Mouse (Mus musculus): ENCODE data around the gene 1600014C10Rik. TPM values are rescaled to one million over a fixed set of nuclear protein-coding genes. Genes with fewer than 3 reads are reported as not detected.

1600014C10Rik gene
- total RNA-seq, 4 experiments from 2014 or later, result 23.0 to 27.9 (median 25.2) TPM

Other genes with a start within 250 kb of the 1600014C10Rik start
- gene Uri1, start 159.7 kb upstream of the 1600014C10Rik start, total RNA-seq (2022), result 10 to 100 TPM; 38.0 to 56.0 (median 47.4) TPM
- gene Ccne1, start 75.7 kb upstream of the 1600014C10Rik start, total RNA-seq (2022), result 10 to 100 TPM; 13.4 to 17.7 (median 14.6) TPM
- 1 to 10 TPM; 1.7 to 3.3 (median 2.6) TPM for gene Plekhf1, start 44.8 kb downstream of the 1600014C10Rik start, total RNA-seq (2022)
- 10 to 100 TPM; 22.6 to 25.6 (median 23.6) TPM for gene Pop4, start 88.2 kb downstream of the 1600014C10Rik start, total RNA-seq (2022)